8 mouse cellular contexts compared by ENCODE assay signal in the genomic region with DNA sequence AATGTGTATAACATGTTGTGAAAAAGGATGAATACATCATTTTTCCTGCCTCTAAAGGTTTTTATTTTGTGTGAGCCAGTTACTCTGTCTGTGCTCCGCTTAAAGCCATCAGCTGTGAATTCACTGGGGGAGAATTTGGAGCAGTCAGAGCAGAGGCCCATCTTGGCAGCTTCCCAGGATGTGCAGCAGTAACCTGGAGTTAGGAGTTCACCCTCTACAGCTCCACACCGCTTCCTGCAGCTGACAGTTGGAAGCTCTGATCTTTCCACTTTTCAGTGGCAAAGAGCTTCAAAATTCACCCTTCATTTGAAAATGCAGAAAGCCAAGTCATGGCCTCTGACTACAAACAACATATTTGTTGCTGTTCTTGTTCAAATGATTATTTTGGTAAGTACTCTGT.
DNase-seq lines count a peak whose midpoint lies in the region; ATAC-seq and TF ChIP-seq lines count a peak whose summit lies in the region.

No protein-coding gene starts in this region.

- H3K27me3 ChIP-seq in intestine, postnatal 0 days (replicated peaks; ENCODE audit: control insufficient read depth, insufficient read depth, low read length), result no peaks in the 10 kb centered on the region
- H3K27me3 ChIP-seq in intestine, embryonic 15.5 days (replicated peaks), result no peaks in the 10 kb centered on the region
- H3K27me3 ChIP-seq in hindbrain, embryonic 12.5 days, result no peaks in the 10 kb centered on the region
- 0 out of 2 replicates have a peak, but pooled peaks cover 3% of the 10 kb centered on the region for H3K27me3 ChIP-seq in forebrain, embryonic 12.5 days

- H3K27ac ChIP-seq in intestine, postnatal 0 days (ENCODE audit: low read depth, low read length), result no peak overlapping the region
- no peak overlapping the region for H3K27ac ChIP-seq in intestine, embryonic 15.5 days
- H3K27ac ChIP-seq in hindbrain, embryonic 12.5 days, result no peak overlapping the region
- H3K27ac ChIP-seq in forebrain, embryonic 12.5 days, result no peak overlapping the region

- no peak overlapping the region for H3K4me2 ChIP-seq in intestine, postnatal 0 days (replicated peaks; ENCODE audit: low read depth)
- no peak overlapping the region for H3K4me2 ChIP-seq in intestine, embryonic 15.5 days (replicated peaks)
- no peak overlapping the region for H3K4me2 ChIP-seq in hindbrain, embryonic 12.5 days (replicated peaks)
- no peak overlapping the region for H3K4me2 ChIP-seq in forebrain, embryonic 12.5 days

- TF ChIP-seq CTCF in intestine, postnatal 0 days (IDR thresholded peaks at IDR 0.05; ENCODE audit: low read depth), result peak; percentile 28; the same call in 1 of the 2 replicates

- no peaks in the 10 kb centered on the region for H3K9me3 ChIP-seq in intestine, postnatal 0 days (ENCODE audit: control insufficient read depth)
- H3K9me3 ChIP-seq in intestine, embryonic 15.5 days, result no peaks in the 10 kb centered on the region
- no peaks in the 10 kb centered on the region for H3K9me3 ChIP-seq in hindbrain, embryonic 12.5 days (replicated peaks)
- no peaks in the 10 kb centered on the region for H3K9me3 ChIP-seq in forebrain, embryonic 12.5 days

- WGBS in intestine, postnatal 0 days, result 56% methylated on average over 2 of the region's 2 CpGs
- WGBS in intestine, embryonic 15.5 days, result 37% methylated on average over 2 of the region's 2 CpGs
- 68% methylated on average over 2 of the region's 2 CpGs for WGBS in hindbrain, embryonic 12.5 days
- WGBS in forebrain, embryonic 12.5 days, result 79% methylated on average over 2 of the region's 2 CpGs

- H3K4me1 ChIP-seq in intestine, postnatal 0 days (replicated peaks; ENCODE audit: control insufficient read depth, insufficient read depth, low read length), result no peaks in the 10 kb centered on the region
- H3K4me1 ChIP-seq in intestine, embryonic 15.5 days (replicated peaks), result no peaks in the 10 kb centered on the region
- peaks cover 5% of the 10 kb centered on the region; the same call in 1 of the 2 replicates for H3K4me1 ChIP-seq in hindbrain, embryonic 12.5 days
- peaks cover 14% of the 10 kb centered on the region; the same call in 1 of the 2 replicates for H3K4me1 ChIP-seq in forebrain, embryonic 12.5 days

- H3K4me3 ChIP-seq in intestine, postnatal 0 days (ENCODE audit: low read depth, low read length), result no peak overlapping the region
- H3K4me3 ChIP-seq in intestine, embryonic 15.5 days (replicated peaks), result no peak overlapping the region
- H3K4me3 ChIP-seq in hindbrain, embryonic 12.5 days, result no peak overlapping the region
- no peak overlapping the region for H3K4me3 ChIP-seq in forebrain, embryonic 12.5 days (replicated peaks)

- no peak overlapping the region for H3K9ac ChIP-seq in intestine, postnatal 0 days (ENCODE audit: low read depth, low read length)
- no peak overlapping the region for H3K9ac ChIP-seq in intestine, embryonic 15.5 days
- H3K9ac ChIP-seq in hindbrain, embryonic 12.5 days, result no peak overlapping the region
- H3K9ac ChIP-seq in forebrain, embryonic 12.5 days, result no peak overlapping the region

- no peaks in the 10 kb centered on the region for H3K36me3 ChIP-seq in intestine, postnatal 0 days (ENCODE audit: control insufficient read depth, insufficient read depth)
- no peaks in the 10 kb centered on the region for H3K36me3 ChIP-seq in intestine, embryonic 15.5 days
- no peaks in the 10 kb centered on the region for H3K36me3 ChIP-seq in hindbrain, embryonic 12.5 days
- H3K36me3 ChIP-seq in forebrain, embryonic 12.5 days (replicated peaks), result no peaks in the 10 kb centered on the region

- ATAC-seq in intestine, postnatal 0 days, result no peak
- ATAC-seq in intestine, embryonic 15.5 days, result no peak
- ATAC-seq in hindbrain, embryonic 12.5 days (ENCODE audit: low FRiP score), result no peak
- no peak for ATAC-seq in megakaryocyte, adult 5-6 weeks (ENCODE audit: poor library complexity, severe bottlenecking)
- ATAC-seq in forebrain, embryonic 12.5 days (ENCODE audit: low FRiP score), result no peak

- peak; percentile 5 for DNase-seq in adrenal gland, adult 8-10 months
- peak; percentile 41 for DNase-seq in gastrocnemius, adult 18-20 months (ENCODE audit: low spot score)
- peak; percentile 79 for DNase-seq in kidney, postnatal 10 days

Comparison
In these comparisons a context has a peak if more than half of its experiments do, and no peak if none do; other contexts are left out.
1. DNase-seq: peak in every context shown above with its lines; median percentile 79 in kidney, postnatal 10 days; 41 in gastrocnemius, adult 18-20 months; 5 in adrenal gland, adult 8-10 months.